Mouse (Mus musculus) liver, embryonic 14.5 days (tissue): Measurements from ENCODE around the gene Mid1. TPM values are rescaled to one million over a fixed set of nuclear protein-coding genes. Genes with fewer than 3 reads are reported as not detected.
"Not testable (repeated sequence)": the region's sequence is repeated elsewhere in the genome, so short reads cannot be mapped to it uniquely, and the experiment has no call there.

Source experiments
- ATAC-seq: fragments of 200-750 bp; cut with Nextera tagmentation; 2 replicates; pipeline ENCODE4 v1.8.0; 2017; ENCODE audit warnings: moderate number of reproducible peaks, mild to moderate bottlenecking, moderate library complexity; ENCODE audit not compliant: insufficient read depth
- DNase-seq, 3 experiments: peaks; one replicate each; pipeline ENCODE4 v3.0.0-alpha.2; 2012 to 2013; ENCODE audit warnings: low read depth in 3 of 3, low spot score in 3 of 3
- H3K27ac ChIP-seq: fragments of 300-500 bp; sonication (generic); 2 replicates; pipeline ENCODE4 v1.5.1; 2014; ENCODE audit warnings: moderate library complexity, mild to moderate bottlenecking, control low read depth, inconsistent platforms
- H3K27me3 ChIP-seq: fragments of 300-500 bp; sonication (generic); 2 replicates; pipeline ENCODE4 v1.6.1; 2014; ENCODE audit warnings: mild to moderate bottlenecking, low read length, moderate library complexity; ENCODE audit not compliant: control insufficient read depth, insufficient read depth
- H3K36me3 ChIP-seq: fragments of 300-500 bp; sonication (generic); replicated peaks from 2 replicates; pipeline ENCODE4 v1.6.1; 2014; ENCODE audit warnings: low read depth; ENCODE audit not compliant: control insufficient read depth, insufficient read depth
- H3K4me1 ChIP-seq, 2 experiments: fragments of 200-500 bp in 1 of 2; fragments of 300-500 bp in 1 of 2; sonication (generic) in 1 of 2; replicated peaks; 2 replicates each; pipeline ENCODE4 v1.6.1; 2012 to 2014; ENCODE audit warnings: antibody characterized with exemption in 1 of 2, inconsistent platforms in 1 of 2, low read length in 1 of 2; ENCODE audit not compliant: control insufficient read depth in 2 of 2, insufficient read depth in 2 of 2
- H3K4me2 ChIP-seq: fragments of 300-500 bp; sonication (generic); 2 replicates; pipeline ENCODE4 v1.6.1; 2014; ENCODE audit warnings: low read depth, mild to moderate bottlenecking, control low read depth, moderate library complexity
- H3K4me3 ChIP-seq, 2 experiments: fragments of 200-500 bp in 1 of 2; fragments of 300-500 bp in 1 of 2; sonication (generic) in 1 of 2; 2 replicates each; pipeline ENCODE4 v1.5.1; 2012 to 2014; ENCODE audit warnings: low read depth in 2 of 2, low read length in 2 of 2, mild to moderate bottlenecking in 2 of 2, control low read depth in 1 of 2, inconsistent platforms in 1 of 2, moderate library complexity in 1 of 2; ENCODE audit not compliant: insufficient read depth in 1 of 2
- H3K9ac ChIP-seq: fragments of 300-500 bp; sonication (generic); replicated peaks from 2 replicates; pipeline ENCODE4 v1.6.1; 2014; ENCODE audit warnings: mild to moderate bottlenecking, control low read depth, moderate library complexity
- H3K9me3 ChIP-seq: fragments of 300-500 bp; sonication (generic); 2 replicates; pipeline ENCODE4 v1.6.1; 2016; ENCODE audit warnings: low read length, mixed read lengths; ENCODE audit not compliant: control insufficient read depth
- CTCF ChIP-seq: IDR thresholded peaks from 2 replicates; pipeline ENCODE4 v1.5.1; 2016; ENCODE audit warnings: antibody characterized with exemption, low read depth, control low read depth
- WGBS: fragments of 180-500 bp; shearing (Covaris S2); extraction: QIAGEN DNeasy Blood & Tissue Kit; methylation state at CpG from one replicate; pipeline ENCODE4 v1.1.7; 2014; ENCODE audit not compliant: insufficient replicate concordance; 5-methylcytosine and 5-hydroxymethylcytosine counted together
- polyA plus RNA-seq, 2 experiments: library from polyadenylated mRNA; depleted of rRNA in 1 of 2; stranded (reverse) in 1 of 2; unstranded in 1 of 2; fragments of >200 nt; fragmentation: Nextera tagmentation in 1 of 2; extraction: Ambion mirVana in 1 of 2; gene quantifications; 2 replicates each; pipeline versions ENCODE4 v1.2.1 to v1.2.3; 2012 to 2014

Gene Mid1
- polyA plus RNA-seq, 2 experiments, result 1.1 to 1.2 TPM

- 48% methylated on average over 14 of the region's 14 CpGs for WGBS
- ATAC-seq (peak; percentile 20), DNase-seq (peak in 1 of 3 experiments; percentile 76)
- H3K9ac ChIP-seq, H3K27ac ChIP-seq, H3K4me3 ChIP-seq, H3K4me2 ChIP-seq, H3K27me3 ChIP-seq, H3K4me1 ChIP-seq: not testable (repeated sequence)
- Histone ChIP-seq H3K36me3 (peaks cover 54% of the 10 kb centered on the region), H3K9me3 (peaks cover 15% of the 10 kb centered on the region)
- peak; percentile 82 for TF ChIP-seq CTCF
These were observed 335.1 kb downstream of the Mid1 start for GRCm38 (mm10) chrX:170019954-170020689.

- WGBS, result 37% methylated on average over 9 of the region's 9 CpGs
- TF ChIP-seq CTCF, result peak; percentile 99
- not testable (repeated sequence) for ATAC-seq
These were observed 335.7 kb downstream of the Mid1 start for GRCm38 (mm10) chrX:170020690-170021050.

GRCm38 (mm10) chrX:170021205-170021604 lies 336.2 kb downstream of the Mid1 start:
- peaks cover 15% of the 10 kb centered on the region for H3K9me3 ChIP-seq
- H3K4me3 ChIP-seq, H3K27ac ChIP-seq, H3K4me1 ChIP-seq, DNase-seq, H3K27me3 ChIP-seq, H3K4me2 ChIP-seq, ATAC-seq, H3K9ac ChIP-seq: not testable (repeated sequence)
- H3K36me3 ChIP-seq, result peaks cover 54% of the 10 kb centered on the region
- 70% methylated on average over 12 of the region's 12 CpGs for WGBS

More at GRCm38 (mm10) chrX:170020690-170021050, 335.7 kb downstream of the Mid1 start:
- peaks cover 15% of the 10 kb centered on the region for H3K9me3 ChIP-seq
- H3K36me3 ChIP-seq, result peaks cover 54% of the 10 kb centered on the region
- not testable (repeated sequence) for H3K27ac ChIP-seq, H3K9ac ChIP-seq, H3K27me3 ChIP-seq, H3K4me2 ChIP-seq, H3K4me3 ChIP-seq, H3K4me1 ChIP-seq
- DNase-seq, result peak in 1 of 3 experiments; percentile 78

GRCm38 (mm10) chrX:170021750-170022461 lies 336.9 kb downstream of the Mid1 start:
- not testable (repeated sequence) for DNase-seq, H3K4me2 ChIP-seq, H3K4me3 ChIP-seq, ATAC-seq, H3K9ac ChIP-seq, H3K4me1 ChIP-seq, H3K27me3 ChIP-seq, H3K27ac ChIP-seq
- peaks cover 15% of the 10 kb centered on the region for H3K9me3 ChIP-seq
- peak; percentile 91 for TF ChIP-seq CTCF
- WGBS, result 44% methylated on average over 15 of the region's 15 CpGs
- peaks cover 54% of the 10 kb centered on the region for H3K36me3 ChIP-seq

Other genes starting within 250 kb of the Mid1 start
- gene 4933400A11Rik, start 94.4 kb downstream of the Mid1 start, polyA plus RNA-seq (2012; rRNA removed), result not detected in 2 replicates
- gene 4933400A11Rik, start 94.4 kb downstream of the Mid1 start, polyA plus RNA-seq (2014; fragmentation: Nextera tagmentation; extraction: Ambion mirVana), result not detected in 2 replicates